Comparison of ENCODE assay signal across 8 mouse cellular contexts in the genomic region with DNA sequence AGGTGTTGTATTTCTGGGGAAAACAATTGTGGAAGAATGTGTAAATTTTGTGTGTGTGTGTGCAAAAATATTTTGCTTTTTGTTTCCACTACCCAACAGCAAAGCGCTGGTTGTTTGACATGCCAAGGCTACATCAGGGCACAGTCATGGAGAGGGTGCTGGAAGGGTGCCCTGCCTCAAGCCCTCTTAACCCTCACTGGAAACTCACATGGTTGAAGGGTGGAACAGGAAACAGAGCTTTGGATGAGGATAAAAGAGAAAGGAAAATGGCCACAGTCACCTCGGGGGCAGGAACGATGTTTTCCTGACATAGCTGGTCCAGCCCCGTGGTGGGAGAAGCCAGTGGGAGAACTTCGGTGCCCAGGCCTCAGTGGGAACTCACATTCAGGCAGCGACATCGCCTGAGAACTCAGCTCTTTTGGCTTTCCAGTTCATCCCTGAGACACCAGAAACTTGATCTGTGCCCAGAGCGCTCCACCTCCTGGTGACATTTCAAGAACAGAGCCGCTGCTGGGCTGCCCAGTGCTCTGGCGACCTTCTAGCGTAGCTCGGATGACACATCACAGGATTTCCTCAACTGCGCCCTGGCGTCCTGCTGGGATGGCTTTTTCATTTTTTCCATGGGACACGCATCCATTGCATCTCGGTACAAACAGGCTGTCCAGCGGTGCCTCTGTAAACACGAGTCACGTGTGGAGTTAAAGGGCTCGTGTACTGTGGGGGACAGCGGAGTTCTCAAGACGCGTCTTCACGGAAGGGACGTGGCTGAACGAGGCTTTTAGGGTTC. TPM values are rescaled to one million over a fixed set of nuclear protein-coding genes. Genes with fewer than 3 reads are reported as not detected.
A peak's percentile ranks its signal among the peaks of the same experiment; 100 is the strongest.
DNase-seq lines count a peak whose midpoint lies in the region; ATAC-seq lines count a peak whose summit lies in the region.

No protein-coding gene starts in this region.

- ATAC-seq in hindbrain, embryonic 15.5 days (ENCODE audit: low FRiP score, low read depth), result no peak
- ATAC-seq in liver, embryonic 11.5 days (replicated peaks; ENCODE audit: low FRiP score), result no peak
- ATAC-seq in neural tube, embryonic 11.5 days (ENCODE audit: insufficient read depth, low FRiP score, low TSS enrichment), result no peak

- H3K4me1 ChIP-seq in hindbrain, embryonic 15.5 days (replicated peaks), result 0 out of 2 replicates have a peak, but pooled peaks cover 3% of the 10 kb centered on the region
- no peaks in the 10 kb centered on the region for H3K4me1 ChIP-seq in liver, embryonic 11.5 days (replicated peaks; ENCODE audit: control insufficient read depth, insufficient read depth, low read length)
- H3K4me1 ChIP-seq in neural tube, embryonic 11.5 days (ENCODE audit: control insufficient read depth, insufficient read depth, low read length), result no peaks in the 10 kb centered on the region

- peak; percentile 23 to 41 for DNase-seq in cerebellum, postnatal 10 days
- no peak for DNase-seq in cerebellum, adult 11-12 months
- DNase-seq in fibroblast of lung, adult 2 months (ENCODE audit: low read depth), result peak; percentile 52
- no peak for DNase-seq in liver, embryonic 11.5 days (ENCODE audit: low spot score)
- peak; percentile 26 for DNase-seq in neural tube, embryonic 11.5 days (ENCODE audit: low spot score)
- DNase-seq in layer of hippocampus, postnatal 14 days (ENCODE audit: low spot score in 2 of 2), result no peak
- DNase-seq in right cerebral cortex, postnatal 14 days, result no peak

- H3K9me3 ChIP-seq in hindbrain, embryonic 15.5 days, result no peaks in the 10 kb centered on the region
- no peaks in the 10 kb centered on the region for H3K9me3 ChIP-seq in liver, embryonic 11.5 days (ENCODE audit: control insufficient read depth, low read length)
- H3K9me3 ChIP-seq in neural tube, embryonic 11.5 days (ENCODE audit: control insufficient read depth, low read length), result no peaks in the 10 kb centered on the region

- no peak overlapping the region for H3K27ac ChIP-seq in hindbrain, embryonic 15.5 days (replicated peaks)
- no peak overlapping the region for H3K27ac ChIP-seq in liver, embryonic 11.5 days (ENCODE audit: low read depth, low read length)
- H3K27ac ChIP-seq in neural tube, embryonic 11.5 days (ENCODE audit: low read depth, low read length), result no peak overlapping the region

- peak overlapping the region; percentile 12 for H3K4me2 ChIP-seq in hindbrain, embryonic 15.5 days
- peak overlapping the region; percentile 19 for H3K4me2 ChIP-seq in liver, embryonic 11.5 days
- H3K4me2 ChIP-seq in neural tube, embryonic 11.5 days (ENCODE audit: low read depth), result peak overlapping the region; percentile 9; the same call in 1 of the 2 replicates

- no peak overlapping the region for H3K9ac ChIP-seq in hindbrain, embryonic 15.5 days
- no peak overlapping the region for H3K9ac ChIP-seq in liver, embryonic 11.5 days (ENCODE audit: low read depth, low read length)
- H3K9ac ChIP-seq in neural tube, embryonic 11.5 days (ENCODE audit: low read length), result no peak overlapping the region

- no peaks in the 10 kb centered on the region for H3K36me3 ChIP-seq in hindbrain, embryonic 15.5 days
- H3K36me3 ChIP-seq in liver, embryonic 11.5 days (ENCODE audit: control insufficient read depth, insufficient read depth, low read length), result no peaks in the 10 kb centered on the region
- no peaks in the 10 kb centered on the region for H3K36me3 ChIP-seq in neural tube, embryonic 11.5 days (ENCODE audit: control insufficient read depth, insufficient read depth, low read length)

- whole genome bisulfite sequencing in hindbrain, embryonic 15.5 days, result 44% methylated on average over 26 of the region's 26 CpGs
- 39% methylated on average over 26 of the region's 26 CpGs for WGBS in liver, embryonic 11.5 days
- WGBS in neural tube, embryonic 11.5 days, result 46% methylated on average over 26 of the region's 26 CpGs

- no peaks in the 10 kb centered on the region for H3K27me3 ChIP-seq in hindbrain, embryonic 15.5 days
- H3K27me3 ChIP-seq in liver, embryonic 11.5 days (replicated peaks; ENCODE audit: control insufficient read depth, insufficient read depth, low read length), result no peaks in the 10 kb centered on the region
- no peaks in the 10 kb centered on the region for H3K27me3 ChIP-seq in neural tube, embryonic 11.5 days (ENCODE audit: control insufficient read depth, insufficient read depth, low read length)

- no peak overlapping the region for H3K4me3 ChIP-seq in hindbrain, embryonic 15.5 days
- no peak overlapping the region for H3K4me3 ChIP-seq in liver, embryonic 11.5 days (ENCODE audit: low read depth, low read length)
- no peak overlapping the region for H3K4me3 ChIP-seq in neural tube, embryonic 11.5 days (ENCODE audit: low read depth, low read length)

RNA-seq across cellular contexts. Expression of a gene that starts 6.8 kb away (rescaled TPM):
- polyA plus RNA-seq in hindbrain, embryonic 15.5 days (2015; fragmentation: Nextera tagmentation; extraction: Ambion mirVana), result 3.7 and 4.0 TPM in 2 replicates
- 0.68 and 0.89 TPM in 2 replicates for polyA plus RNA-seq in liver, embryonic 11.5 days (2014; fragmentation: Nextera tagmentation; extraction: Ambion mirVana)
- 2.7 TPM in 2 replicates for polyA plus RNA-seq in neural tube, embryonic 11.5 days (2014; fragmentation: Nextera tagmentation; extraction: Ambion mirVana)
- total RNA-seq in layer of hippocampus, postnatal 14 days (2021), result 10 to 100 TPM; 60.3 to 62.6 TPM

Comparison
In these comparisons a context has a peak if more than half of its experiments do, and no peak if none do; other contexts are left out.
1. DNase-seq: peak in cerebellum, postnatal 10 days (2 of 2), fibroblast of lung, adult 2 months (single experiment) and neural tube, embryonic 11.5 days (single experiment); none in cerebellum, adult 11-12 months (single experiment), liver, embryonic 11.5 days (single experiment), layer of hippocampus, postnatal 14 days (0 of 2) and right cerebral cortex, postnatal 14 days (single experiment).
2. Peak in every context shown above with its lines, with median percentiles within 50 percentile points of each other: H3K4me2 ChIP-seq.